In the genomic region with DNA sequence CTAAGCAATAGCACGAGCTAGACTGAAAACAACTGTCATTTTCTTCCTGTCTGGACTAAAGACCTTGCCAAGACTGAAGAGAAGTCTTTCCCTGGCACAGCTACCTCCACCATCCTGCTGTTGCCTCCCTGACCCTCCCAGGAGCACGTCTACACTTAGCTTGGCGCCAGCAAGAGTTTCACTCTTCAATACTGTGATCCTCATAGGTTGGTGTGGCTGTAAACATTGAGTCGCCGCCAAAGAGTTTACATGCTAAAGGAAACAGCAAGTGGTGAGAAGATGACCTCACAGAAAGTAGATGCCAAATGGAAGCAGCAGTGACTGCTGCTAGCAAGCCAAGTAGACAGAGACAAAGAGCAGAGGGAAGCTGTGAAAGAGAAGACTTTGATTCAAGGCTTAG, we compare ENCODE assay signal across 10 mouse cellular contexts.
DNase-seq lines count a peak whose midpoint lies in the region; ATAC-seq lines count a peak whose summit lies in the region.
"Had no signal": no experiment of that assay in that cellular context is flagged by ENCODE, and none has a peak within 500 bp of the region (broad histone marks: within the 10 kb centered on the region; RNA-seq: fewer than 3 reads in every experiment).

No protein-coding gene starts in this region.

- H3K4me3 ChIP-seq in heart, embryonic 11.5 days (ENCODE audit: low read depth, low read length): no peak overlapping the region
- no peak overlapping the region for H3K4me3 ChIP-seq in neural tube, embryonic 15.5 days (replicated peaks)
- H3K4me3 ChIP-seq: embryonic facial prominence, embryonic 12.5 days; hindbrain, embryonic 15.5 days had no signal

- peak; percentile 91 for DNase-seq in heart, adult 11 months
- peak; percentile 28 for DNase-seq in 3T3-L1 (ENCODE audit: low read depth, low spot score)
- peak; percentile 6 for DNase-seq in brain, embryonic 18.5 days (ENCODE audit: low read depth, low spot score)
- peak; percentile 12 to 41 for DNase-seq in lung, adult 18-20 months
- DNase-seq in frontal cortex, postnatal 14 days (ENCODE audit: low spot score in 2 of 2): no peak
- DNase-seq: cerebellum, adult 11-12 months had no signal

- H3K9me3 ChIP-seq in heart, embryonic 11.5 days (replicated peaks; ENCODE audit: control insufficient read depth, low read length): no peaks in the 10 kb centered on the region
- no peaks in the 10 kb centered on the region for H3K9me3 ChIP-seq in neural tube, embryonic 15.5 days (replicated peaks)
- H3K9me3 ChIP-seq: embryonic facial prominence, embryonic 12.5 days; hindbrain, embryonic 15.5 days had no signal

- ATAC-seq in heart, embryonic 11.5 days (replicated peaks; ENCODE audit: insufficient number of reproducible peaks, low FRiP score, low TSS enrichment): no peak
- no peak for ATAC-seq in neural tube, embryonic 15.5 days (ENCODE audit: low FRiP score)

- no peak overlapping the region for H3K27ac ChIP-seq in heart, embryonic 11.5 days (ENCODE audit: low read depth, low read length)
- no peak overlapping the region for H3K27ac ChIP-seq in neural tube, embryonic 15.5 days (replicated peaks)
- H3K27ac ChIP-seq: embryonic facial prominence, embryonic 12.5 days; hindbrain, embryonic 15.5 days had no signal

- H3K4me1 ChIP-seq in heart, embryonic 11.5 days (ENCODE audit: control insufficient read depth, insufficient read depth, low read length): no peaks in the 10 kb centered on the region
- H3K4me1 ChIP-seq in neural tube, embryonic 15.5 days: no peaks in the 10 kb centered on the region
- H3K4me1 ChIP-seq: embryonic facial prominence, embryonic 12.5 days; hindbrain, embryonic 15.5 days had no signal

- no peak overlapping the region for H3K9ac ChIP-seq in heart, embryonic 11.5 days (ENCODE audit: low read depth, low read length)
- no peak overlapping the region for H3K9ac ChIP-seq in neural tube, embryonic 15.5 days (replicated peaks)
- H3K9ac ChIP-seq: embryonic facial prominence, embryonic 12.5 days; hindbrain, embryonic 15.5 days had no signal

- WGBS in heart, embryonic 11.5 days (ENCODE audit: insufficient replicate concordance): 70% methylated on average over 5 of the region's 5 CpGs
- 87% methylated on average over 5 of the region's 5 CpGs for WGBS in neural tube, embryonic 15.5 days

- no peaks in the 10 kb centered on the region for H3K36me3 ChIP-seq in heart, embryonic 11.5 days (ENCODE audit: control insufficient read depth, insufficient read depth, low read length)
- H3K36me3 ChIP-seq in neural tube, embryonic 15.5 days: no peaks in the 10 kb centered on the region
- H3K36me3 ChIP-seq: embryonic facial prominence, embryonic 12.5 days; hindbrain, embryonic 15.5 days had no signal

- no peaks in the 10 kb centered on the region; the same call in 1 of the 2 replicates for H3K27me3 ChIP-seq in heart, embryonic 11.5 days (ENCODE audit: control insufficient read depth, insufficient read depth, low read length)
- H3K27me3 ChIP-seq in neural tube, embryonic 15.5 days (replicated peaks): no peaks in the 10 kb centered on the region
- H3K27me3 ChIP-seq: embryonic facial prominence, embryonic 12.5 days; hindbrain, embryonic 15.5 days had no signal

- no peak overlapping the region for H3K4me2 ChIP-seq in heart, embryonic 11.5 days
- no peak overlapping the region for H3K4me2 ChIP-seq in neural tube, embryonic 15.5 days
- H3K4me2 ChIP-seq: embryonic facial prominence, embryonic 12.5 days; hindbrain, embryonic 15.5 days had no signal

Comparison
In these comparisons a context has a peak if more than half of its experiments do, and no peak if none do; other contexts are left out.
1. DNase-seq: peak in heart, adult 11 months (single experiment), 3T3-L1 (single experiment), brain, embryonic 18.5 days (single experiment) and lung, adult 18-20 months (2 of 2); none in frontal cortex, postnatal 14 days (0 of 2).